Mouse (Mus musculus) myocyte (in vitro differentiated cells): ENCODE results near the gene Zfp618.

ENCODE experiments used
- CEBPB ChIP-seq: IDR thresholded peaks from 2 replicates; pipeline ENCODE4 v1.6.1; 2011; ENCODE audit warnings: mild to moderate bottlenecking, moderate library complexity; ENCODE audit not compliant: poor library complexity, insufficient read depth, severe bottlenecking
- MYOG ChIP-seq, 3 experiments: IDR thresholded peaks; one replicate each; pipeline ENCODE4 v1.6.1; 2011; ENCODE audit warnings: control low read depth in 2 of 3, low read depth in 2 of 3, mild to moderate bottlenecking in 2 of 3; ENCODE audit not compliant: insufficient read length in 2 of 3, control insufficient read depth in 1 of 3, insufficient read depth in 1 of 3
- POLR2A ChIP-seq: IDR thresholded peaks from one replicate; pipeline ENCODE4 v1.6.1; 2011; ENCODE audit warnings: low read depth, mild to moderate bottlenecking, control low read depth, moderate library complexity; ENCODE audit not compliant: insufficient read length

GRCm38 (mm10) chr4:63097603-63098002 is 132.2 kb downstream of the Zfp618 start:
- no peak for TF ChIP-seq MYOG (IDR thresholded peaks at IDR 0.05; ENCODE audit: control insufficient read depth in 1 of 3, insufficient read depth in 1 of 3, insufficient read length in 2 of 3, low read depth in 2 of 3)
- TF ChIP-seq POLR2A = no peak
- no peak for TF ChIP-seq CEBPB
